Mouse (Mus musculus): ENCODE results near the gene Gpr75.

Gene Gpr75

DNA sequence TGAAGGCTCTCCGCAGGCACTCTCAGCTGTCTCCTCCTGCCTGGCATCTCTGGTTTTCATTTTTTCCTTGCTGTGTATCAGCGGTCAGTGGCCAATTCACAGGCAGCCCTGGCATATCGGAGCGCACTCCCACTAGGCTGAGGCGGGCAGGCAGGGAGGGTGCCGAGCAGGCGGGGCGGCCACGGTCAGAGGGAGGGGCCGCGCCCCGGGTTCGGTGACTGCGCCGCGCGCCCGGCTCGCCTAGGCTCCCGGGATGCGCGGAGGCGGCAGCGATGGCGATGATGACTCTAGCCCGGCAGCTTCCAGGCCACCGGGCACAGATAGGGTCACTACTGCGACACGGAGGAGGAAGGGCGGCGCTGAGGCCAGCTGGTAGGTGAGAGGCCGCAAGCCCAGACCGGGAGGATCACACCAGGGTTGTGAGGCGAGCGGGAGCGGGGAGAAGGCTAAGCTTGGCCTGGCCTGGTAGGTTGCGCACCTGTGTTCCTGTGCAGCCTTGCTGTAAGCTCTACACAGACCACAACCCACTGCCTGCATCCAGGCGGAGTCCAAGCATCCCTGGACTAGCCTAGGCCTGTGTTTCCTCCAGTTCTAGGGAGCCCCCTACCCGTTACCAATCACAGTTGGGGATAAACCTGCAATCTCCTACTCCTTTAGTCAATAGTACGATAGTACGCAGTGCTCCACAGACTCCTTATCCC lies at the start of gene Gpr75, which contains the start of gene Asb3:
Gene Gpr75, plus strand, starts transcription at position 188 of the 701 bp plus-strand sequence.
Gene Asb3, plus strand, starts transcription at position 246 of the 701 bp plus-strand sequence.
- DNase-seq (ENCODE audit: low read depth, low spot score), result peak; percentile 22

GRCm38 (mm10) chr11:30838793-30839192 lies 46.4 kb upstream of the Gpr75 start:
- no peak for DNase-seq (ENCODE audit: low read depth, low spot score)

DNA sequence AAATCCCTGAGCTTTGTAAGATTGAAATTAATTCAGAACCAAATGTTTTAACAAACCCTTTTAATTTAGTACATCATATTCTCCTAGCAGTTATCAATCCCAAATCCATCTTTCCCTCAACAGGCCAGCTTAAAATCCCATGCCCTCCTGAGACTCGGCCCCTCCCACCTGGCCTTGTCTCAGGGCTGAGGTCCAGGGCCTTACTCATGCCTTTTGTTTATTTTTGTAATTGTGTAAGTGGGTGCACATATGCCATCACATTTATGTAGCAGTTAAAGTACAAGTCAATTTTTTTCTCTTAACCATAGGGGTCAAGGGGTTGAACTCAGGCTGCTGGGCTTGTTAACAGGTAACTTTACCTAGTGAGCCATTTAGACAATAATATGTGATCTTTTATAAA lies 40.8 kb upstream of the Gpr75 start:
- DNase-seq (ENCODE audit: low read depth, low spot score), result no peak

GRCm38 (mm10) chr11:30872425-30872824 lies 12.7 kb upstream of the Gpr75 start:
- DNase-seq (ENCODE audit: low read depth, low spot score), result no peak

DNA sequence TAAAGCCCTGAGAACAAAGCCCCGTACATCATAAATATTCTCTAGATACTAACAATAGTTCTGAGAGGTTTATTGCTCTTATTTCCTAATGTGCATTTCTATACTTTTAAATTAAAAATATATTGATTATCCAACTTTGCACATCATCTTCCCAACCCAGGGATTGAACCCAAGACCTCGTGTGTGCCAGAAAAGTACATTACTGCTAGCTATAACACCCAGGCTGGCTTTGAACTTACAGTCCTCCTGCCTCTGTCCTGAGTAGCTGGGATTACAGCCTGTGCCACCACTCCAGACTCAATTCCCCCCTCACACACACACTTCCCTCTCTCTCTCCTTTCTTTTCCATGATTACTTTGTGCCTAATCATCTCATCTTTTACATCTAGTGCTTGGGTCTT lies 3.0 kb downstream of the Gpr75 start:
- no peak for DNase-seq (ENCODE audit: low read depth, low spot score)

DNA sequence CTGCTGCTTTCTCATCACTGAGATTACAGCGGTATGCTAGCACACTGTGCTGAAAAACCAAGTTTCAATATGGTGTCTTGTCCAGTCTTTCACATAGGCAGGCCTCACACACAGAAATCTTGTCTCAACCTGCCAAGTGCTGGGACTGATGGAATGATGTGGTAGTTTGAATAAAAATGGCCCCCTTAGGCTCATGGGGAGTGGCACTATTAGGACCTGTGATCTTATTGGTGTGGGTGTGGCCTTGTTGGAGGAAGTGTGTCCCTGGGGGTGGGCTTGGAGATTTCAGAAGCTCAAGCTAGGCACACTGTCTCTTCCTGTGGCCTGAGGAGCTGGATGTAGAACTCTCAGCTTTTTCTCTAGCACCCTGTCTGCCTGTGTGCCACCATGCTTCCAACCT lies 11.0 kb downstream of the Gpr75 start:
- no peak for DNase-seq (ENCODE audit: low read depth, low spot score)

DNA sequence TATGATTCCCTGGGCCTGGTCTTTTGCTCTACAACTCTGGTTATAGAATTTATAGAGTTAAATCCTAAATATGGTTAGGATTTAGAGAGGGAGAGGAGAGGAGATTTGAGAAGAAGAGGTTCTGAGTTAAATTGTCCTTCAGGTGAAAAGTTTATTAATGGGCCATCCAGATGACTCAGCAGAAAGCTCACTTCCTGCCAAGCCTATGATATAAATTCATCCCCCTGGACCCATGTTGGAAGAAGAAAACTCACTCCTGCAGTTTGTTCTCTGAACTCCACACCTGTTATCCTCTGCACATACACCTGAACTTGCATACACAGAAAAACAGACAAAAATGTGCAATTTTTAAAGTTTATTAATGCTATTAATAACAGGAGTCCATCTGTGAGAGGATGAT lies 14.2 kb downstream of the Gpr75 start:
- DNase-seq (ENCODE audit: low read depth, low spot score), result no peak

DNA sequence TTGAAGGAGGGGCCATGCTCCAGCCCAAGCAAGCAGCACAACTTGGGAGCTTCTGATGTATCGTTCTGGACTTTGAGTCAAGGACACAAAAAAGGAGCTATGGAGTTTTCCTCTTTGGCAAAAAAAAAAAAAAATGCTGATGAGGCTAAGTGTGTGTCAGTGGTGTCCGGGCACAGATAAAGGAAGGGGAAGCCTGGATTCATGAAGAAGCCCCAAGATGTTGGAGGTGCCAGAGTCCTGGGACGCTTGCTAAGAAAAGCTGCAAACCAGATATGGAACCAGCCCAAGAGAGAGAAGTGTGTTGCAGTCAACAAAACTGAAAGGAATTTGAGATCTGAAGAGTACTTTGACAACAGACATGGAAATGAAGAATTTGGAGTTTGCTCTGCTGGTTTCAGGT lies 27.2 kb downstream of the Gpr75 start:
- DNase-seq (ENCODE audit: low read depth, low spot score), result no peak

DNA sequence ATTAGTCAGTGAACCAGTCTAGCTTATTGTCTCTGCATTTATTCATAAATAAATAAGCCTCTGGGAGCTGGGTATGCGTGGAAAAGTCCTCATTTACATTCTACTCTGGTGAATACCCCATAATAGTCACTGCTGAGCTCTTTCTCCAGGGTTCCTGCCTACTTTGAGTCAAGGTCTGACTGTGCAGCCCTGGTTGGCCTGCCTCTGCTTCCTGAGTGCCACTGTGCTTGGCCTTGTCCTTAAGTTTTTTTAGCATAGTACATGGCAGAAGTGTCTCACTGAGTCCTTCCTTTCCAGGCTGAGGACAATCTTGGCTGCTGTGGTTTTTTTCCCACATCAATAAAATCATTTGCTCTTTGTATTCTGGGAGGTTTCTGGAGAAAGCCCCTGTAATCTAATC lies 35.5 kb downstream of the Gpr75 start:
- DNase-seq (ENCODE audit: low read depth, low spot score), result no peak

- no peak for DNase-seq (ENCODE audit: low read depth, low spot score)
Observed at GRCm38 (mm10) chr11:30923283-30923682, 38.1 kb downstream of the Gpr75 start.

DNA sequence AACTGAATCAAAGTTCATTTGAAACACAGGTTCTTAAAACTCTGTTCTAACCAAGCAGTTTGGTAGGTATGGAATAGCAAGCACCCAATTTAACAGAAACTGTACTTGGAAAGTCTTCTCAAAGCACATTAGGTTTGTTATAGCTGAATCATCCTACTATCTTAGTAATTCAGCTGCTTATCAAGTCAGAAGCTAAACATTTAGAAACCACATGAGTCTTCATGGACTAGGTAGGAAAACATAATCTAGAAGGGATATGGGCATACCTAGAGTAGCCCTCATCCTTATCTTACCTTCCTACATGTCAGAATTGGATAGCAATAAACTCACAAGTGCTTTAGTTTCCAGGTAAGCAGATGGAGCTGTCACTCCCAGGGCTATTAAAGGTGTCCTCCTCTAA lies 42.9 kb downstream of the Gpr75 start:
- no peak for DNase-seq (ENCODE audit: low read depth, low spot score)

- no peak for DNase-seq (ENCODE audit: low read depth, low spot score)
Observed at GRCm38 (mm10) chr11:30928498-30928897, 43.3 kb downstream of the Gpr75 start.

Measured in retina, adult 2 months (tissue).